Mouse (Mus musculus): ENCODE results near the gene Bcar3. TPM values are rescaled to one million over a fixed set of nuclear protein-coding genes. Genes with fewer than 3 reads are reported as not detected.

Bcar3 gene
- polyA plus RNA-seq, 1 experiment from 2014 or later, result 7.5 TPM

DNA sequence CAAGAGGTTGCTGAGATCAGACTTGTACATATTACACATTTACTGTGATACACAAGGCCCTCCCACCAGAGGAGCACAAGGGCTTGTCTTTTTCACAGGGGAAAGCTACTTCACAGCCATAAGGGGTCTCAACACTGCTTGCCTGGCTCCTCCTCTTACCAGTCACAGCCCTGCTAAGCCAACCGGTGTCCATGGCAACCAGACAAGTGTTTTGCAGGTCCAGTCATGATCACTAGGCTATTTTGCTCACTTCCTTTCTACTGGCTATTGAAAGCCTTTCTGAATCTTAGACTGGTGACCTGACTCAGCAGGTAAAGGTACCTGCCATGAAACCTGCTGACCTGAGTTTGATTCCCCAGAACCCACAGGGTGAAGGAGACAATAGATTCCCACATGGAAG lies 181.8 kb downstream of the Bcar3 start:
- Histone ChIP-seq H3K9me3 (no peaks in the 10 kb centered on the region), H3K4me1 (peaks cover 49% of the 10 kb centered on the region), H3K4me3 (no peak overlapping the region), H3K27me3 (replicated peaks) (no peaks in the 10 kb centered on the region), H3K4me2 (no peak overlapping the region), H3K27ac (peak overlapping the region; percentile 69), H3K36me3 (replicated peaks) (no peaks in the 10 kb centered on the region), H3K9ac (no peak overlapping the region)
- ATAC-seq (replicated peaks), result peak; percentile 84
- 21% methylated on average over 1 of the region's 1 CpGs for WGBS

DNA sequence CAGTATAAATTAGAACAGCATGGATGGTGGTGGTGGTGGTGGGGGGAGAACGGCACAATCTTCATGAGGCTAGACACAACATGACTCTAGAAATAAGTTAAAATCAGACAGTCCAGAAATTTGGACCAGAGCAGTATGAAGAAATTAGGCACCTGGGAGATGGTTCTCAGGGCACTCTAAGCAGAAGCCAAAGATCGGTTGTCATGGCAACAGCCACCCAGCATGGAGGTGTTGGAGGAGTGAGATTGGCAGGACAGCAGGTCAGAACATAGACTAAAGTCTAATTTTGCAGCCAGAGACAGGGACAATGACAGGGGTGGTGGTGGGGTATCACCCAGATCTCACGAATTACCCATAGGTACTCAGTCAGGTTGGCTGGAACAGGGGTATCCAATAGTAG lies 182.7 kb downstream of the Bcar3 start:
- peaks cover 57% of the 10 kb centered on the region for H3K4me1 ChIP-seq
- H3K4me3 ChIP-seq, result no peak overlapping the region
- no peaks in the 10 kb centered on the region for H3K9me3 ChIP-seq
- H3K27me3 ChIP-seq (replicated peaks), result no peaks in the 10 kb centered on the region
- no peaks in the 10 kb centered on the region for H3K36me3 ChIP-seq (replicated peaks)
- H3K4me2 ChIP-seq, result 0 out of 2 replicates have a peak overlapping the region, but pooled peaks have one; percentile 3
- 30% methylated on average over 3 of the region's 3 CpGs for WGBS
- H3K27ac ChIP-seq, result peak overlapping the region; percentile 69
- no peak overlapping the region for H3K9ac ChIP-seq
- peak; percentile 31 for ATAC-seq (replicated peaks)

DNA sequence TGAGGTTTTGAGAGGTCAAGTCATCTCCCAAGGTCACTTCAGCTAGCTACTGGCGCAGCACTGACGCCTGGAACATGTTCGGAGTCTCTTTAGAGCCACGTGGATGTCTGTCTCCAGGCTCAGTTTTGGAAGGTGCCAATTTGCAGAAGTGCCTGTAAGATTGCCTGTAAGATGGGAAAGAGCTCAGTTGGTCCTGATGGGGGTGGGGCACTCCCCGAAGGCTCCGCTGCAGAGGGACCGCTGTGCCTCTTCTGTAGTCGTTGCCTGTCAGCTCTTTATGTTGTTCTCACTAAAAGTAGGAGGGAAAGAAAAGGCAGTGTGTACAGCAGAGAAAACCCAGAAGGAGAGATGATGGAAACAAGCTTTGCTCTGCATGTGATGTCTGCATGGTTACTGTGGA lies 183.6 kb downstream of the Bcar3 start:
- Histone ChIP-seq H3K27me3 (replicated peaks) (no peaks in the 10 kb centered on the region), H3K36me3 (replicated peaks) (no peaks in the 10 kb centered on the region), H3K4me1 (peaks cover 65% of the 10 kb centered on the region), H3K9me3 (no peaks in the 10 kb centered on the region), H3K4me2 (no peak overlapping the region), H3K9ac (no peak overlapping the region), H3K4me3 (no peak overlapping the region), H3K27ac (peak overlapping the region; percentile 39; the same call in 1 of the 2 replicates)
- no peak for ATAC-seq (replicated peaks)
- WGBS, result 56% methylated on average over 8 of the region's 8 CpGs

DNA sequence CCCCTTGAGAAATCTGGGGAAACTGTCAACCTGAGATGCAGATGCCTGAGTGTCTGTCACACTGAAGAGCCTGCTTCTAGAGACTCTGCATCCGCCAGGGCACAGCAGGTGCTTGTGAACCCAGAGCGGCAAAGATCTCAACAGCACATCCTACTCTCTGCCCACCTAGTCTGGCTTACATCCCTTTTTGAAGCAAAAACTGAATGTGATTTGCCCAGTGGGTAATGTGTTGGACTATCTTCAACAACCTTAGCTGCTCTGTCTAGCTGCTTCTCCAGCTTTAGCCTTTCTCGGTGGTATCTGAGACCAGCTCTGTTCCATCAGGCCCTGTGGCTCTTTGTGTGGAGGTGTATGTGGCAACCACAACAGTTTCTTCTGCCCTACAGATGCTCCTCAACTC lies 184.8 kb downstream of the Bcar3 start:
- H3K27me3 ChIP-seq (replicated peaks), result no peaks in the 10 kb centered on the region
- ATAC-seq (replicated peaks), result no peak
- H3K4me3 ChIP-seq, result no peak overlapping the region
- no peaks in the 10 kb centered on the region for H3K9me3 ChIP-seq
- H3K4me2 ChIP-seq, result no peak overlapping the region
- 73% methylated on average over 3 of the region's 3 CpGs for WGBS
- H3K27ac ChIP-seq, result no peak overlapping the region
- no peak overlapping the region for H3K9ac ChIP-seq
- H3K36me3 ChIP-seq (replicated peaks), result no peaks in the 10 kb centered on the region
- H3K4me1 ChIP-seq, result peaks cover 77% of the 10 kb centered on the region

DNA sequence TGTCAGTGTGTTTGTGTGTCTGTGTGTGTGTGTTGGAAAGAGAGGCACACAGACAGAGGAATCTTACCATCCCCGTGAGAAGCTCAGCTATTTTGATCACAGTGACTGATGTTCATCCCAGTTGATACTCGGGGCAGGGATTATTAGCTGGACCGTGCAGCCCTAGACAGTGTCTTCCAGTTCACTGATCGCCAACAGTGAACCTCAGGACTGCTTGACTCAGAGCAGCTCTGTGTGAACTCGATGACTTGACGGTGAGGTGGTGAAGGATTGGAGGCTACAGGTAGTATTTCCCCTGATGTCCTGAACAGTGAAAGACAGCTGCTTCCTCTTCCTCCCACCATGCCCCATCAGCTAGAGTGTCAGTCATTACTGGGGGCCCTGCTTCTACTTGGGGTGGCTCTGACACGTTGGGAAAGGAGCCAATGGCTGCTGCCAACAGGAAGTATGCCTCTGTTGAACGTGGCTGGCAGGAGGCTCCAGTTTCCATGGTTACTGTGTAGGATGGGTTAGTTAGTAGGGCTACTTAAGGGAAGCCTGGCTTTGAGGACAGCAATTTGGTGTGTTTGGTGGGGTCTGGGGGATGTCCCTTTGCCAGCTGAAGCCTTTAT lies 186.2 kb downstream of the Bcar3 start:
- Histone ChIP-seq H3K9ac (no peak overlapping the region), H3K4me3 (no peak overlapping the region), H3K4me2 (no peak overlapping the region), H3K36me3 (replicated peaks) (no peaks in the 10 kb centered on the region), H3K9me3 (no peaks in the 10 kb centered on the region), H3K27ac (peak overlapping the region; percentile 31; the same call in 1 of the 2 replicates), H3K27me3 (replicated peaks) (no peaks in the 10 kb centered on the region), H3K4me1 (peaks cover 73% of the 10 kb centered on the region)
- ATAC-seq (replicated peaks), result peak; percentile 57
- WGBS, result 33% methylated on average over 8 of the region's 8 CpGs

DNA sequence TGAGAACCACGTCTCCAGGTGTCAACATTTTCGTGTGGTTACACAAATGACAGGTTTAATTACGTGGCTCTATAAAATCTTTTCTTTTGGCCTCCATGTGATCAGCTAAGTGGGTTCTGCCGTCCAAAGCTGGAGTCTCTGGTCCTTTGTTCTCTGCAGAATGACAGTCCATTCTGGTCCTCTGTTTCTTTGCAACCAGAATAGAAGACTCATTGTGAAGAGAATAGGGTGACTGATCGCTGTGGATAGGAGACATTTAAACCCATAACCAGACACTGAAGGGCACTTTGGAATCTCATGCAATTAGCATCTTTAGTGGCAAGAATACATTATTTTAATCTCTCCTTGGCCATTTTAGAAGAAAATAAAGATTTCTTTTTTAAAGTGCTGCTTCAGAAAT lies 187.1 kb downstream of the Bcar3 start:
- Histone ChIP-seq H3K4me1 (peaks cover 65% of the 10 kb centered on the region), H3K4me3 (no peak overlapping the region), H3K27ac (0 out of 2 replicates have a peak overlapping the region, but pooled peaks have one; percentile 31), H3K27me3 (replicated peaks) (no peaks in the 10 kb centered on the region), H3K9ac (no peak overlapping the region), H3K9me3 (no peaks in the 10 kb centered on the region), H3K36me3 (replicated peaks) (no peaks in the 10 kb centered on the region), H3K4me2 (no peak overlapping the region)
- no peak for ATAC-seq (replicated peaks)
- WGBS, result 21% methylated on average over 5 of the region's 5 CpGs

DNA sequence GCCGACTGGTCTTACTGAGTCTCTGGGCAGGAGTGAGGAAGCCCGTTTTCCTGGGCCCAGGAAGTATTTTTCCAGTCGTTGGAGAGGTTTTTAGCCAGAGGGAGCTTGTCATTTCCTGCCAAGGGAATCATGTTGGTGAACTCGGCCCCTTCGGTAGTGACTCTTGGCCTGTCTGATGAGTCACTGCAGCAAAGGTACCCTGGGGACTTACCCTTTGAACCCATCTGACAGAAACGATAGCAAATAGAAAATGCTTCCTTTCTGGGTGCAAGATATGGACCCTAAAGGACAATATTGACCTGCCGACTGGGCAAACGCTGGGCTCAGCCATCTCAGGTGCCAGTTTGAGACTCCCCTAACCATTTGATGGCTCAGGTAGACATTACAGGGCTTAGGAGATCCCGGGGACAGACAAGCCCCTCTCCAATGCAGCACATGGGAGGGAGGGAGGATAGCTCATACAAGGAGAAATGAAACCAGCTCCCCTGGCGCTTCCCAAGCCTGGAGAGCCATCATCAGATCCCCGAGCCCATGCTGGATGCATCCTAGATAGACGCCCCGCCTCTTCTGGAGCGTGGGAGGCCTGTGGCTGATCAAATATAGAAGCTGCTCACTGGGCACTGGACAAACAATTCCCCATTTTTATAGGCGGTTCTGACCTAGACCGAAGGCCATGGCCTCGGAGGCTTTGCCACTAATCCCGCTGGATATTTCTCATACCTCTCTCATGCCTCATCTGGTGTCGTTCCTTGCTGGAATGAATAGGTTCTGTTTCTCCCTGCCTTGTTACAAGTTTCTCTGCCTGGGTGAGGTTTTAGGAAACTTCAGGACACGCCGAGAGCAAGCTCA lies 188.2 kb downstream of the Bcar3 start:
- Histone ChIP-seq H3K4me2 (no peak overlapping the region), H3K36me3 (replicated peaks) (no peaks in the 10 kb centered on the region), H3K27ac (no peak overlapping the region), H3K4me1 (peaks cover 54% of the 10 kb centered on the region), H3K9me3 (no peaks in the 10 kb centered on the region), H3K4me3 (no peak overlapping the region), H3K9ac (no peak overlapping the region), H3K27me3 (replicated peaks) (no peaks in the 10 kb centered on the region)
- ATAC-seq (replicated peaks), result no peak
- 71% methylated on average over 21 of the region's 21 CpGs for WGBS

DNA sequence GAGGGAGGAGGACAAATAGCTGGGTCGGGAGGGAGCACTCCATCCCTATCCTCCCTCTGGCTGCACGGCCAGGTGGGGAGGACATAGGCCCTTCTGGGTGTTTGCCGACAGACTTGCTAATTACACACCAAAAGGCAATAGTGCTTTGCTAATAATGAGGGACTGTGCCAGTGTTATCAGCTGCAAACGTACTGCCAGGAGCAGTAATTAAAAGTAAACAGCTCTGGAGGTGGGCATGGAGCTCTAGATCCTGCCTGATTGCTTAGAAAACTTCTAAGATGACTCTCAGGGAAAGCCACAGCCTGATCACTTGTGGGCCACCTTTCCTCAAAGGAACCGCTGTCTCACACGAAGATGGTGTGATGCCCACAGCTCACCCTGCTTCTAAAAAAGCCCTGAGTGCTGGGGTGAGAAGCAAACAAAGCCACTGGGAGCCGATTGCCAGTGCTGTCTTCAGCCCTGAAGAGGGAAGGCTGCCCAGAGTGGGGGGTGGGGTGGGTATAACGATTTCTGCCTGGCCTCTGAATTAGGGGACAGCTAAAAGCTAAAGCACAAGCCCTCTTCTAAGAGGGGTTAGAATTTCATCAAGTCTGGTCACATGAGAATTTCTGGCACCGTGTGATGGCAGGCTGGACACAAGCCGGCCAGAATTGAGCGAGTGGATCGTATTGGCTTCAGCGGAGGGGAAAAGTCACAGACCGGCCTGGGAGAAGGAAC lies 189.3 kb downstream of the Bcar3 start:
- no peaks in the 10 kb centered on the region for H3K9me3 ChIP-seq
- H3K4me3 ChIP-seq, result no peak overlapping the region
- peak; percentile 24; the same call in 1 of the 2 replicates for ATAC-seq (replicated peaks)
- no peak overlapping the region for H3K9ac ChIP-seq
- 19% methylated on average over 14 of the region's 14 CpGs for WGBS
- H3K27ac ChIP-seq, result peak overlapping the region; percentile 51
- peaks cover 47% of the 10 kb centered on the region for H3K4me1 ChIP-seq
- peak overlapping the region; percentile 14 for H3K4me2 ChIP-seq
- H3K27me3 ChIP-seq (replicated peaks), result no peaks in the 10 kb centered on the region
- H3K36me3 ChIP-seq (replicated peaks), result no peaks in the 10 kb centered on the region

DNA sequence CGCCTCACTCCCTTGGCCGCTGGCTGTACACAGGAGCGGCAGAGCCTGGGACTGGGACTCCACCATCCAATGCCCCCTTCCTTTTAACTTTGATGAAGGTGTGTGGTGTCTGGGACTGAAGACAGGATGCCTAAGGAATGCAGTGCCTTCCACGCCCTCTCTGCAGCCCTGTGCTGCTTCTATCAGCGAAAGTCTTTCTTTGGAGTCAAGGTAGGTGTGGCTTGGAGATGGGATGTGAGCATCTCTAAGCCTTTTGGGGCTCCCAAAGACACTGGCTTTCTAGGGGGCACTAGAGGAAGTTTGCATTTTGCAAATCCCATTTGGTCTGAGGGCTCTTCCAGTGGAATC lies 189.8 kb downstream of the Bcar3 start:
- WGBS, result 26% methylated on average over 5 of the region's 5 CpGs
- Histone ChIP-seq H3K9ac (no peak overlapping the region), H3K4me1 (peaks cover 47% of the 10 kb centered on the region), H3K27me3 (replicated peaks) (no peaks in the 10 kb centered on the region), H3K27ac (peak overlapping the region; percentile 51), H3K4me2 (peak overlapping the region; percentile 14), H3K9me3 (no peaks in the 10 kb centered on the region), H3K36me3 (replicated peaks) (no peaks in the 10 kb centered on the region), H3K4me3 (no peak overlapping the region)
- ATAC-seq (replicated peaks), result peak; percentile 3; the same call in 1 of the 2 replicates

DNA sequence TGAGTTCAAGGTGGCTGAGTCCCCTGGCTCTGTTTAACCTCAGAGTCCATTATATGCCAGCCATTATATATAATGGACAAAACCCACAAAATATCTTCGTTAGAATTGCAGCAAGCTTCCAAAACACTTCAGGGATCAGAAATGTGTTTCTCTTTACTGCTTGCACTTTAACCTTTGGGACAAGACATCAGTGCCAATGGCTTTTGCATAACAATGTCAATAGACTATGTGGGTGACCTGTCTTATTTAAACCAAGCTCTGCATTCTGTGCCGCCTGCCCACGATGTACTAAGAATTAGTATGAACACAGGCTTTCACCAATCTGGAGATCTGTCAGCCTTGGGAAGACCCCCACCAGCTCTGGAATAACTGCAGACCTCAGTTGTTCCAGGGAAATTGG lies 190.4 kb downstream of the Bcar3 start:
- no peak overlapping the region for H3K4me3 ChIP-seq
- H3K4me1 ChIP-seq, result peaks cover 47% of the 10 kb centered on the region
- no peak overlapping the region for H3K4me2 ChIP-seq
- WGBS, result 39% methylated on average over 3 of the region's 3 CpGs
- no peak overlapping the region for H3K9ac ChIP-seq
- H3K27me3 ChIP-seq (replicated peaks), result no peaks in the 10 kb centered on the region
- ATAC-seq (replicated peaks), result no peak
- no peaks in the 10 kb centered on the region for H3K36me3 ChIP-seq (replicated peaks)
- no peak overlapping the region for H3K27ac ChIP-seq
- no peaks in the 10 kb centered on the region for H3K9me3 ChIP-seq

DNA sequence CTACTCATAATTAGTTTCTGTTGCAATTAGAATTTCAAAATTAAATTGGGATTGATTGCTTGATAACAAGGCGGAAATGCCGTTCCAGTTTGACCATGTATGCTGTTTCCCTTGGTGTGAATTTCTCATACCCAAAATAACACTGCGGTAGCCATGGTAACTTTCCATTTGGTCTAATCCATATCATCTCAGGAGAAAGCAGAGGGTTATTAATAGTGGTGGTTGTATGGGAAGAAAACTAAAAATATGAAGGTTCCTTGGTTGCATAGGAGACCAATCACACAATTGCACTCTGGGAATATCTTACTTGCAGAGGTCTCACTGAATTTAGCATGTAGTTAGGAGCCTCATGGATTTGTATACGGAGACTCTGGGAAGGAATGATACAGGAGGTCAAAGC lies 191.8 kb downstream of the Bcar3 start:
- H3K9me3 ChIP-seq, result no peaks in the 10 kb centered on the region
- H3K4me1 ChIP-seq, result peaks cover 39% of the 10 kb centered on the region
- H3K9ac ChIP-seq, result no peak overlapping the region
- no peak for ATAC-seq (replicated peaks)
- H3K36me3 ChIP-seq (replicated peaks), result no peaks in the 10 kb centered on the region
- H3K27ac ChIP-seq, result no peak overlapping the region
- no peak overlapping the region for H3K4me2 ChIP-seq
- 77% methylated on average over 4 of the region's 4 CpGs for WGBS
- no peak overlapping the region for H3K4me3 ChIP-seq
- H3K27me3 ChIP-seq (replicated peaks), result no peaks in the 10 kb centered on the region

DNA sequence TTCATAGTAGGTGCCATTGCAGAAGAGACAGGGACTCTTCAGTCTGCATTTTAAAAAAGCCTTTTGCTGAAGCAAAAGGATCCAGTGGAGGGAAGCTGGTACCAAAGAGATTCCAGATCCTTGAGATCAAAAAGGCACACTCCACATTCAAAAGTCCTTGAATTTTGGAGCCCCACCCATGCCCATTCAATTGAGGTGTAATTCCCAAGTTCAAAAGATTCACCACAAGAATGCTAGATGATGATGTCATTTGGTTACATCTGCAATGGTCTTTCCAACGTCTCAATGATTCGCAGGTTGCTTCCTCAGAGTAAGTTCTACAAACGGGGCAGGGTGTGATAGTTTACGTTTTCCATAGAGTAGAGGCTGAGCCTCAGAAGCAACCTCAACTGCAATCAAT lies 192.3 kb downstream of the Bcar3 start:
- no peak overlapping the region for H3K4me3 ChIP-seq
- H3K4me1 ChIP-seq, result peaks cover 39% of the 10 kb centered on the region
- 87% methylated on average over 4 of the region's 4 CpGs for WGBS
- H3K27ac ChIP-seq, result no peak overlapping the region
- no peak overlapping the region for H3K9ac ChIP-seq
- no peak overlapping the region for H3K4me2 ChIP-seq
- H3K9me3 ChIP-seq, result no peaks in the 10 kb centered on the region
- no peaks in the 10 kb centered on the region for H3K27me3 ChIP-seq (replicated peaks)
- ATAC-seq (replicated peaks), result no peak
- H3K36me3 ChIP-seq (replicated peaks), result no peaks in the 10 kb centered on the region
